Mouse (Mus musculus) CH12.LX (cell line): Measurements from ENCODE around the gene Rph3al. TPM values are rescaled to one million over a fixed set of nuclear protein-coding genes. Genes with fewer than 3 reads are reported as not detected.

Source experiments
- DNase-seq: peaks from one replicate; pipeline ENCODE4 v3.0.0-alpha.2; 2013; ENCODE audit errors: extremely low read depth
- H3K27ac ChIP-seq: 2 replicates; pipeline ENCODE4 v1.5.1; 2012; ENCODE audit warnings: low read depth, mild to moderate bottlenecking, control low read depth, moderate library complexity; ENCODE audit not compliant: insufficient read depth
- H3K27me3 ChIP-seq: replicated peaks from 2 replicates; pipeline ENCODE3; 2012; ENCODE audit warnings: inconsistent platforms
- H3K36me3 ChIP-seq, 2 experiments: replicated peaks in 1 of 2; 2 replicates each; pipeline versions ENCODE3 to v1.6.1; 2012; ENCODE audit warnings: inconsistent platforms in 1 of 2, low read length in 1 of 2, mild to moderate bottlenecking in 1 of 2, mixed read lengths in 1 of 2, moderate library complexity in 1 of 2; ENCODE audit not compliant: control insufficient read depth in 1 of 2, insufficient read depth in 1 of 2
- H3K4me1 ChIP-seq, 2 experiments: 2 replicates each; pipeline ENCODE4 v1.6.1; 2012; ENCODE audit warnings: inconsistent platforms in 1 of 2, moderate library complexity in 1 of 2; ENCODE audit not compliant: insufficient read depth in 2 of 2, control insufficient read depth in 1 of 2
- H3K4me2 ChIP-seq: 2 replicates; pipeline ENCODE4 v1.6.1; 2012; ENCODE audit warnings: low read depth, mild to moderate bottlenecking, control low read depth; ENCODE audit not compliant: poor library complexity, insufficient read depth, severe bottlenecking
- H3K4me3 ChIP-seq, 3 experiments: fragments of 150-350 bp in 1 of 3; sonication (generic) in 1 of 3; replicated peaks in 1 of 3; 2 replicates each; pipeline versions ENCODE3 to v1.5.1; 2011 to 2012; ENCODE audit warnings: low read depth in 2 of 3, low read length in 2 of 3, mild to moderate bottlenecking in 2 of 3, moderate library complexity in 2 of 3, control low read depth in 1 of 3, improper control_type of control experiment in 1 of 3, inconsistent platforms in 1 of 3, mixed read lengths in 1 of 3; ENCODE audit not compliant: poor library complexity in 1 of 3
- H3K79me2 ChIP-seq: replicated peaks from 2 replicates; pipeline ENCODE4 v1.6.1; 2012; ENCODE audit warnings: mild to moderate bottlenecking, moderate library complexity; ENCODE audit not compliant: control insufficient read depth, poor library complexity, insufficient read depth, severe bottlenecking; ENCODE audit errors: extremely low read depth
- H3K9ac ChIP-seq: 2 replicates; pipeline ENCODE4 v1.6.1; 2012; ENCODE audit warnings: low read depth, mild to moderate bottlenecking, control low read depth, moderate library complexity; ENCODE audit not compliant: insufficient read depth
- H3K9me3 ChIP-seq: replicated peaks from 2 replicates; pipeline ENCODE3; 2012; ENCODE audit warnings: low read length, inconsistent platforms, mixed read lengths
- CTCF ChIP-seq, 2 experiments: IDR thresholded peaks in 1 of 2; conservative IDR thresholded peaks in 1 of 2; 2 replicates each; pipeline ENCODE4 v1.5.1; 2011 to 2012; ENCODE audit warnings: low read depth in 2 of 2, low read length in 2 of 2, improper control_type of control experiment in 1 of 2, inconsistent platforms in 1 of 2, mild to moderate bottlenecking in 1 of 2, moderate library complexity in 1 of 2
- E2F4 ChIP-seq: IDR thresholded peaks from 2 replicates; pipeline ENCODE4 v1.6.1; 2011; ENCODE audit warnings: low read depth, low read length, improper control_type of control experiment; ENCODE audit not compliant: insufficient replicate concordance
- ELF1 ChIP-seq: IDR thresholded peaks from 2 replicates; pipeline ENCODE4 v1.6.1; 2014; ENCODE audit warnings: low read depth, mild to moderate bottlenecking, inconsistent platforms, low read length, improper control_type of control experiment
- HCFC1 ChIP-seq: IDR thresholded peaks from 2 replicates; pipeline ENCODE4 v1.6.1; 2012; ENCODE audit warnings: low read depth, mild to moderate bottlenecking, inconsistent platforms, low read length, improper control_type of control experiment
- MAFK ChIP-seq: IDR thresholded peaks from 2 replicates; pipeline ENCODE4 v1.6.1; 2011; ENCODE audit warnings: low read length, improper control_type of control experiment; ENCODE audit not compliant: insufficient replicate concordance
- MYC ChIP-seq: IDR thresholded peaks from 2 replicates; pipeline ENCODE4 v1.6.1; 2011; ENCODE audit warnings: low read depth, mild to moderate bottlenecking, improper control_type of control experiment, low read length
- PAX5 ChIP-seq: IDR thresholded peaks from 2 replicates; pipeline ENCODE4 v1.6.1; 2012; ENCODE audit warnings: low read length, inconsistent platforms, mixed read lengths
- POLR2A ChIP-seq: IDR thresholded peaks from 2 replicates; pipeline ENCODE4 v1.6.1; 2011; ENCODE audit warnings: low read depth, mild to moderate bottlenecking, improper control_type of control experiment, low read length
- RCOR1 ChIP-seq: conservative IDR thresholded peaks from 2 replicates; pipeline ENCODE4 v1.6.1; 2012; ENCODE audit warnings: low read depth, mild to moderate bottlenecking, inconsistent platforms, low read length, improper control_type of control experiment
- TBP ChIP-seq: conservative IDR thresholded peaks from 2 replicates; pipeline ENCODE4 v1.6.1; 2011; ENCODE audit warnings: low read depth, low read length, improper control_type of control experiment
- UBTF ChIP-seq: IDR thresholded peaks from 2 replicates; pipeline ENCODE4 v1.6.1; 2012; ENCODE audit warnings: low read depth, mild to moderate bottlenecking, inconsistent platforms, low read length, improper control_type of control experiment, moderate library complexity
- USF2 ChIP-seq: conservative IDR thresholded peaks from 2 replicates; pipeline ENCODE4 v1.6.1; 2011; ENCODE audit warnings: low read depth, low read length, improper control_type of control experiment
- ZC3H11A ChIP-seq: IDR thresholded peaks from 2 replicates; pipeline ENCODE4 v1.6.1; 2012; ENCODE audit warnings: low read depth, mild to moderate bottlenecking, inconsistent platforms, low read length, improper control_type of control experiment
- ZNF384 ChIP-seq: IDR thresholded peaks from 2 replicates; pipeline ENCODE4 v1.6.1; 2012; ENCODE audit warnings: low read depth, low read length, improper control_type of control experiment, inconsistent platforms
- dilution Hi-C: fragments of 300-500 bp; cut with MboI; formaldehyde crosslinking; loops from 2 replicates; pipeline ENCODE4 v1.14.3; 2020; ENCODE audit warnings: low sequenced_read_pairs; ENCODE audit not compliant: extremely low pct_unique_long_range_greater_than_20kb, extremely low pct_ligation_motif_present
- in situ Hi-C: fragments of 300-500 bp; cut with MboI; formaldehyde crosslinking; loops from 3 replicates; pipeline ENCODE4 v1.14.3; 2019; ENCODE audit warnings: low sequenced_read_pairs, low pct_ligation_motif_present, low pct_unique_long_range_greater_than_20kb, mixed read lengths
- polyA plus RNA-seq: library from polyadenylated mRNA; unstranded; fragments of >175 nt; gene quantifications from 2 replicates; pipeline ENCODE4 v1.2.1, GENCODE M21; 2012; ENCODE audit warnings: low read depth; ENCODE audit not compliant: insufficient read length
- total RNA-seq, 2 experiments: library from RNA; depleted of rRNA; stranded (reverse); fragments of 300-350 nt in 1 of 2; fragments of >200 nt in 1 of 2; gene quantifications; 2 replicates each; pipeline ENCODE4 v1.2.3; 2012 to 2014

The Rph3al gene
- total and polyA plus RNA-seq, 3 experiments = 0.34 to 0.39 TPM; not detected in 1

DNA sequence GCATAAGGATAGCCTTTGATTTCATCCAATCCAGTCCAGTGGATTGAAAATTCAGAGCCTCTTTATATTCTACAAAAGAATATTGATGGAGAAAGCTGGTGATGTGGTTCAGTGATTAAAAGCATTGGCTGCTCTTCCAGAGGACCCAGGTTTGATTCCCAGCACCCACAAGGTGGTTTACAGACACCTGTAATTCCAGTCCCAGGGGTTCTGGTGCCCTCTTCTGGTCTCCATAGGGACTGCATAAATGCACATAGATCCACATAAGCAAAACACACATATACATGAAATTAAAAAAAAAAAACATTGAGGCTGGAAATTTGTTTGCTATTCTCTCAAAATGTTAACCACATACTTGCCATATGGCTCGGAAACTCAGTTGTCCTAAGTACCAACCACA lies 26.3 kb downstream of the Rph3al start:
- Histone ChIP-seq H3K9ac (no peak overlapping the region), H3K79me2 (no peaks in the 10 kb centered on the region), H3K27me3 (peaks cover 6% of the 10 kb centered on the region), H3K4me2 (no peak overlapping the region), H3K4me1 (peaks cover 0 to 18% of the 10 kb centered on the region in 2 experiments; a peak in 2 of 4 replicates), H3K4me3 (no peak overlapping the region), H3K36me3 (no peaks in the 10 kb centered on the region), H3K27ac (no peak overlapping the region), H3K9me3 (peaks cover 10% of the 10 kb centered on the region)
- TF ChIP-seq CTCF (conservative IDR thresholded peaks at IDR 0.05 in 1 of 2, IDR thresholded peaks at IDR 0.05 in 1 of 2; ENCODE audit: low read depth in 2 of 2, low read length in 2 of 2) (peak in 1 of 2 experiments; percentile 35; a peak in 2 of 4 replicates), TBP (no peak)
- in situ Hi-C loops = loop anchor here (5.0 kb wide), 1 partner anchor 55 kb away; no protein-coding TSS in a partner anchor
- DNase-seq = no peak
- dilution Hi-C loops = no loop called here

GRCm38 (mm10) chr11:75909702-75910429 lies 28.4 kb downstream of the Rph3al start:
- no peak overlapping the region for H3K4me2 ChIP-seq
- no peak overlapping the region for H3K27ac ChIP-seq
- H3K9me3 ChIP-seq = peaks cover 10% of the 10 kb centered on the region
- no peaks in the 10 kb centered on the region for H3K36me3 ChIP-seq
- DNase-seq = no peak
- in situ Hi-C loops (loop anchor here (5.0 to 10.0 kb wide), 2 partner anchors 57 to 195 kb away; no protein-coding TSS in a partner anchor), dilution Hi-C loops (no loop called here)
- H3K27me3 ChIP-seq = peaks cover 8% of the 10 kb centered on the region
- H3K4me1 ChIP-seq = peaks cover 0 to 16% of the 10 kb centered on the region in 2 experiments; a peak in 2 of 4 replicates
- H3K4me3 ChIP-seq = no peak overlapping the region
- H3K79me2 ChIP-seq = no peaks in the 10 kb centered on the region
- no peak overlapping the region for H3K9ac ChIP-seq
- TF ChIP-seq E2F4 (no peak), UBTF (no peak), MAFK (no peak), PAX5 (no peak), RCOR1 (no peak), ZC3H11A (no peak)

- DNase-seq = no peak
- peaks cover 0 to 10% of the 10 kb centered on the region in 2 experiments; a peak in 2 of 4 replicates for H3K4me1 ChIP-seq
- H3K79me2 ChIP-seq = no peaks in the 10 kb centered on the region
- no peak overlapping the region for H3K27ac ChIP-seq
- H3K9me3 ChIP-seq = peaks cover 19% of the 10 kb centered on the region
- H3K4me2 ChIP-seq = no peak overlapping the region
- in situ Hi-C loops = loop anchor here (10.0 kb wide), 1 partner anchor 193 kb away; no protein-coding TSS in a partner anchor
- TF ChIP-seq E2F4 (no peak), MYC (no peak), POLR2A (no peak), RCOR1 (no peak), USF2 (no peak), ELF1 (0 out of 2 replicates have a peak, but pooled peaks have one; percentile 9), ZNF384 (no peak), MAFK (no peak), HCFC1 (no peak)
- TF ChIP-seq, all 38 proteins: peak for 1
- Histone ChIP-seq H3K36me3 (no peaks in the 10 kb centered on the region), H3K9ac (no peak overlapping the region), H3K27me3 (peaks cover 10% of the 10 kb centered on the region), H3K4me3 (no peak overlapping the region)
- dilution Hi-C loops = no loop called here
These were observed 30.8 kb downstream of the Rph3al start for GRCm38 (mm10) chr11:75907406-75907805.
